ENCODE assay signal across 32 mouse cellular contexts in genomic region chr3:136287883-136288282, GRCm38 (mm10). TPM values are rescaled to one million over a fixed set of nuclear protein-coding genes. Genes with fewer than 3 reads are reported as not detected.
"Had no signal": no experiment of that assay in that cellular context is flagged by ENCODE, and none has a peak within 500 bp of the region (broad histone marks: within the 10 kb centered on the region; RNA-seq: fewer than 3 reads in every experiment).

No protein-coding gene starts in this region.

- H3K9ac ChIP-seq: limb, embryonic 12.5 days; limb, embryonic 13.5 days; limb, embryonic 15.5 days; liver, embryonic 12.5 days; liver, embryonic 13.5 days; liver, embryonic 14.5 days; liver, embryonic 15.5 days; liver, postnatal 0 days; lung, embryonic 14.5 days; lung, embryonic 15.5 days; midbrain, embryonic 12.5 days; midbrain, embryonic 13.5 days; midbrain, embryonic 15.5 days; neural tube, embryonic 12.5 days had no signal

- H3K36me3 ChIP-seq: limb, embryonic 10.5 days; limb, embryonic 12.5 days; limb, embryonic 13.5 days; limb, embryonic 15.5 days; liver, embryonic 12.5 days; liver, embryonic 13.5 days; liver, embryonic 15.5 days; lung, embryonic 15.5 days; midbrain, embryonic 10.5 days; midbrain, embryonic 12.5 days; midbrain, embryonic 13.5 days; midbrain, embryonic 15.5 days; neural tube, embryonic 12.5 days had no signal

- ATAC-seq: liver, embryonic 12.5 days; liver, postnatal 0 days; lung, postnatal 0 days; midbrain, embryonic 13.5 days; midbrain, embryonic 15.5 days; midbrain, embryonic 16.5 days had no signal

- H3K4me2 ChIP-seq: limb, embryonic 12.5 days; limb, embryonic 13.5 days; limb, embryonic 15.5 days; liver, embryonic 11.5 days; liver, embryonic 12.5 days; liver, embryonic 13.5 days; liver, embryonic 15.5 days; lung, embryonic 14.5 days; lung, embryonic 15.5 days; midbrain, embryonic 11.5 days; midbrain, embryonic 12.5 days; midbrain, embryonic 13.5 days; midbrain, embryonic 15.5 days; neural tube, embryonic 12.5 days had no signal

- DNase-seq: left cerebral cortex, postnatal 4 days; liver; liver, embryonic 13.5 days; liver, postnatal 0 days; lung, adult 18-20 months; lung, adult 2 months; lung, embryonic 14.5 days; lung, postnatal 10 days; lung, postnatal 14 days; lung, postnatal 36 days; lung, postnatal 4 days; midbrain, embryonic 14.5 days had no signal

- H3K4me1 ChIP-seq: limb, embryonic 10.5 days; limb, embryonic 12.5 days; limb, embryonic 13.5 days; limb, embryonic 15.5 days; liver, embryonic 12.5 days; liver, embryonic 13.5 days; liver, embryonic 15.5 days; lung, embryonic 15.5 days; megakaryocyte, embryonic 14.5 days; midbrain, embryonic 10.5 days; midbrain, embryonic 12.5 days; midbrain, embryonic 13.5 days; midbrain, embryonic 15.5 days; neural tube, embryonic 12.5 days had no signal

- H3K27me3 ChIP-seq: limb, embryonic 12.5 days; limb, embryonic 13.5 days; limb, embryonic 15.5 days; liver, embryonic 12.5 days; liver, embryonic 13.5 days; liver, embryonic 15.5 days; lung, embryonic 15.5 days; megakaryocyte, embryonic 14.5 days; midbrain, embryonic 12.5 days; midbrain, embryonic 13.5 days; midbrain, embryonic 15.5 days; neural tube, embryonic 12.5 days had no signal

- H3K27ac ChIP-seq: limb, embryonic 10.5 days; limb, embryonic 12.5 days; limb, embryonic 13.5 days; limb, embryonic 15.5 days; liver, embryonic 12.5 days; liver, embryonic 13.5 days; liver, embryonic 14.5 days; liver, embryonic 15.5 days; lung, embryonic 15.5 days; macrophage; midbrain, embryonic 10.5 days; midbrain, embryonic 12.5 days; midbrain, embryonic 13.5 days; midbrain, embryonic 15.5 days; neural tube, embryonic 12.5 days had no signal

- H3K9me3 ChIP-seq: limb, embryonic 10.5 days; limb, embryonic 12.5 days; limb, embryonic 13.5 days; limb, embryonic 15.5 days; liver, embryonic 12.5 days; liver, embryonic 13.5 days; liver, embryonic 15.5 days; lung, embryonic 15.5 days; megakaryocyte, embryonic 14.5 days; midbrain, embryonic 10.5 days; midbrain, embryonic 12.5 days; midbrain, embryonic 13.5 days; midbrain, embryonic 15.5 days; neural tube, embryonic 12.5 days had no signal

- H3K4me3 ChIP-seq: limb, embryonic 10.5 days; limb, embryonic 12.5 days; limb, embryonic 13.5 days; limb, embryonic 15.5 days; liver, embryonic 12.5 days; liver, embryonic 13.5 days; liver, embryonic 15.5 days; lung, embryonic 15.5 days; megakaryocyte, embryonic 14.5 days; midbrain, embryonic 10.5 days; midbrain, embryonic 12.5 days; midbrain, embryonic 13.5 days; midbrain, embryonic 15.5 days; myocyte; neural tube, embryonic 12.5 days had no signal

RNA-seq across cellular contexts. Expression of gene Bank1, which starts 38.0 kb away (rescaled TPM):
- polyA plus RNA-seq: myocyte had no signal
